Mouse (Mus musculus) liver, embryonic 12.5 days (tissue): ENCODE data around the gene Clcn3. TPM values are rescaled to one million over a fixed set of nuclear protein-coding genes. Genes with fewer than 3 reads are reported as not detected.
A peak's percentile ranks its signal among the peaks of the same experiment; 100 is the strongest.
"Not testable (repeated sequence)": the region's sequence is repeated elsewhere in the genome, so short reads cannot be mapped to it uniquely, and the experiment has no call there.

Experiments used
- ATAC-seq: fragments of 200-750 bp; cut with Nextera tagmentation; 2 replicates; pipeline ENCODE4 v1.8.0; 2017; ENCODE audit warnings: moderate number of reproducible peaks, mild to moderate bottlenecking, moderate library complexity
- H3K27ac ChIP-seq: fragments of 300-500 bp; sonication (generic); 2 replicates; pipeline ENCODE4 v1.5.1; 2016; ENCODE audit warnings: mild to moderate bottlenecking
- H3K27me3 ChIP-seq: fragments of 300-500 bp; sonication (generic); replicated peaks from 2 replicates; pipeline ENCODE4 v1.6.1; 2016; ENCODE audit warnings: mild to moderate bottlenecking, moderate library complexity
- H3K36me3 ChIP-seq: fragments of 300-500 bp; sonication (generic); 2 replicates; pipeline ENCODE4 v1.6.1; 2016; ENCODE audit warnings: mild to moderate bottlenecking, moderate library complexity
- H3K4me1 ChIP-seq: fragments of 300-500 bp; sonication (generic); 2 replicates; pipeline ENCODE4 v1.6.1; 2016
- H3K4me2 ChIP-seq: fragments of 300-500 bp; sonication (generic); 2 replicates; pipeline ENCODE4 v1.6.1; 2016; ENCODE audit warnings: mild to moderate bottlenecking, moderate library complexity
- H3K4me3 ChIP-seq: fragments of 300-500 bp; sonication (generic); 2 replicates; pipeline ENCODE4 v1.5.1; 2016; ENCODE audit warnings: mild to moderate bottlenecking, moderate library complexity
- H3K9ac ChIP-seq: fragments of 300-500 bp; sonication (generic); 2 replicates; pipeline ENCODE4 v1.6.1; 2016; ENCODE audit warnings: mild to moderate bottlenecking, moderate library complexity
- H3K9me3 ChIP-seq: fragments of 300-500 bp; sonication (generic); replicated peaks from 2 replicates; pipeline ENCODE4 v1.6.1; 2016; ENCODE audit warnings: mild to moderate bottlenecking, moderate library complexity
- WGBS: fragments of 180-500 bp; shearing (Covaris S2); methylation state at CpG from one replicate; pipeline ENCODE4 v1.1.7; 2016; ENCODE audit not compliant: insufficient replicate concordance; 5-methylcytosine and 5-hydroxymethylcytosine counted together
- polyA plus RNA-seq: library from polyadenylated mRNA; unstranded; fragments of >200 nt; fragmentation: Nextera tagmentation; extraction: Ambion mirVana; gene quantifications from 2 replicates; pipeline ENCODE4 v1.2.1, GENCODE M21; 2016

Clcn3 gene
- polyA plus RNA-seq: 43.8 and 44.9 TPM in 2 replicates

DNA sequence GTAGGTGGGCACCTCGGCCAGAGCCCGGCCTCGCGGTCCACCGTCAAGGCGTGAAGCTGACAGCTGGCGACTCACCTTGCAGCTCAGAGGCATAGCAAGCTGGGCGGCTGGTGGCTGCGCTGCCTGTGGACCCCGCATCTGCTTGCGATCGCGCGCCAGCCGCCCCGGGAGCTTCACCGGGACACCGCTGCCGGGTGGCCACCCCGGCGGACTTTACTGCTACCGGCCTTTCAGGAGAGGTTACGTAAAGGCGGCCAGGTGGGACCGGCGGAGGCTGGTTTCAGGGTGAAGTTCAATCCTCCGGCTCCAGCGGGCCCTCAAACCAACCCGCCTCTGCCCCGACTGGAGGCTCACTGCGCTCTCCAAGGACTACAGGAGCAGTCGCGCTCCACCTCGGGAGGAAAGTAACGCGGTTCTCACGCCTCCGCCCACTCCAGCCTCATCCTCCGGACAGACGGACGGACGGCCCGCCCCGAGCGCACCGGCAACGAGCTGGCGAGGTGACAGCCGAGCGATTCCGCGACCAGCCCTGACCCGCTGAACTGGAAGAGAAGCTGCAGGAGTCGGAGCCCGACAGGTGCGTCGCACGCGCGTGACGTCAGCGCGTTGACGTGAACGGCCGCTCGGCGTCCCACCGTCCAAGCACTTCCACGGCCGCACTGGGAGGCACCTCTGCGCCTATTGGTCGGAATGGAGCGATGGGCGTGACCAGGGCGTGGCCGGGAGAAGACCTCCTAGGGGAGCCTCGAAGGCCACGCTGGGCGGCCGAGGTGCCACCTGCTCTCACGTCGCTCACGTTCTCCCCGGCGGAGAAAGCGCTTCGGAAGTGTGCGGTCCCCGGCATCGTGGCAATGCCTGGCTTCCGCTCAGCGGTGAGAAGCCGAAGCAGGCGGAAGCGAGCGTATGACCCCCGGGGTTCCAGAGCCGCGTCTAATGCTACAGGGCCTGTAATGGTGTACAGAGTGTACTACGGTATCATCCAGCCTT, at the start of gene Clcn3:
Clcn3 (minus strand) TSS at position 600 of the 987 bp plus-strand sequence.
- ATAC-seq: peak; percentile 99

DNA sequence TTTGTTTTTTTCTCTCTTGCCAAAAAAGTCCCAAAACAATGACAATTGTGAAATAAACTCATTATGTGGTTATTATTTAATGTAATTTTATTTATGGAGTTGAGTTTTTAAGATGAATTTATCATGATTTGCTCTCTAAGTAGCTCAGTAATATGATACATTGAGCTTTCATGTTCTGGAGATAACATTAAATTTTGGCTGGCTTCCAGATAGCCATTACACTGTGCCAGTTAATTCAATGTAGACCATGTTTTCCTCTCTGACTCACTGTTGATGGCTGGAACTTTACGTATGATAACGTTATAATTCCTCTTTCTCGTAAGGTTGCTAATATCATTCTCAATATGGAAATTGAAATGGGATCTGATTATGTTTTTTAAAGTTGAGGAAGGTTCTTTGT, 13.4 kb upstream of the Clcn3 start:
- H3K4me2 ChIP-seq: no peak overlapping the region
- ATAC-seq: no peak
- peaks cover 20% of the 10 kb centered on the region for H3K4me1 ChIP-seq
- no peak overlapping the region for H3K27ac ChIP-seq
- peaks cover 8% of the 10 kb centered on the region for H3K36me3 ChIP-seq
- 0 out of 2 replicates have a peak, but pooled peaks cover 3% of the 10 kb centered on the region for H3K9me3 ChIP-seq
- H3K27me3 ChIP-seq: no peaks in the 10 kb centered on the region
- WGBS: 73% methylated on average over 3 of the region's 3 CpGs
- no peak overlapping the region for H3K4me3 ChIP-seq
- no peak overlapping the region for H3K9ac ChIP-seq

More for the DNA sequence above, at the start of gene Clcn3:
- Histone ChIP-seq H3K27me3 (no peaks in the 10 kb centered on the region), H3K36me3 (no peaks in the 10 kb centered on the region), H3K9ac (peak within 1 kb of the TSS; percentile 97), H3K27ac (peak within 1 kb of the TSS; percentile 98), H3K4me1 (peaks cover 40% of the 10 kb centered on the region), H3K4me2 (peak within 1 kb of the TSS; percentile 85), H3K4me3 (peak within 1 kb of the TSS; percentile 94), H3K9me3 (no peaks in the 10 kb centered on the region)
- under 1% methylated on average over 101 of the region's 101 CpGs for WGBS

DNA sequence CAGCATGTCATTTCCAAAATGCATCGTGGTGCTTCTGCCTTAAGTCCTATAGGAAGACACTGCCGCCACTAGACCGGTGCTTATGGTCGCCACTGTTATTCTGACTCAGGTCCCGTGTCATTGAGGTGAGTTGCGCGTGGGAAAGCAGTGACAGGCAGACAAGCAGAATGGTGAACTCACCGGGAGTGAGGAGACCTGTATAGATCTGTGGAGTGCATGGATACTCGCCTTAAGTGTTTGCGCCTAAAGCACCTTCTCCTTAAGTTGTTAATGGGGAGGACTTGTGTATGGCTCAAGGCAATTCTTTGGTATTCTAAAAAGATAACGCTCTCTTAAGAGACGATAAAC, 10.5 kb upstream of the Clcn3 start:
- Histone ChIP-seq H3K9ac (peak overlapping the region; percentile 83), H3K4me1 (peaks cover 23% of the 10 kb centered on the region), H3K36me3 (peaks cover 6% of the 10 kb centered on the region), H3K27me3 (no peaks in the 10 kb centered on the region), H3K4me3 (peak overlapping the region; percentile 83), H3K4me2 (peak overlapping the region; percentile 78), H3K27ac (peak overlapping the region; percentile 97), H3K9me3 (0 out of 2 replicates have a peak, but pooled peaks cover 3% of the 10 kb centered on the region)
- peak; percentile 38 for ATAC-seq
- 2% methylated on average over 12 of the region's 12 CpGs for WGBS

DNA sequence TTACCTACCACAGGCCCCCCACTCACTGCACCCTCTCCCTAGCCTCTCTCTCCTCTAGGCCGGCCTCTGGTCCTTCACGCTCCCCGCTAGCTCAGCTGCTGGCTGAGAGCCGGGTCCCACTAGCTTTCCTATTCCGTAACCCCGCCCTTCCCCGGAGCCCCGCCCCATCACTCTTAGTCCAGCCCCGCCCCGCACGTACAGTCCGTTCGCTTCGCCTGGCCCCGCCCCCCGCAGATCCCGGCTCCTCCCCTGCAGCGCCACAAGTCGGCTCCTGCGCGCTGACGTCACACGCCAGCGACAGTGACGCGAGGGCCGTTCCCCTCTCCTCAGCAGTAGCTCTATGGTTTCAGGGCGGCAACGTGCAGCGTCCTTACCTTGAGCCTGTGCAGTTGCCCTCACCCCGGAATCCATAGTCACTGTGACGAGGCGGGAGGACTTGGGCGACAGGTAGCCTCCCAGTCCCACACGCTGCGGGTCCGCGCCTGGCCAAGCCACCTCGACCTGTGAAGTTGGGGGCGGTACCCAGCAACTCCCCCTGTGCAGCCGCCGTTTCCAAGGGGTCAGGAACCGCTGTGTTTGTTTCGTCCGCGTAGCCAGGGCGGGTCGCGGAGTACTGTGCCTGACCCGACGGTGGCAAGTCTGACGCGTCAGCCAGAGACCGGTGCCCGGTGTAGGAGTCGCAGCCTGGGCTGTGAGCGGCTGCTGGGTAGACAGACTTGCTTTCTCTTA, 10.0 kb upstream of the Clcn3 start, which contains the start of gene Nek1:
Nek1 (plus strand) TSS at position 286 of the 729 bp plus-strand sequence.
- H3K9me3 ChIP-seq: 0 out of 2 replicates have a peak, but pooled peaks cover 3% of the 10 kb centered on the region
- peak within 1 kb of the TSS; percentile 97 for H3K27ac ChIP-seq
- under 1% methylated on average over 57 of the region's 57 CpGs for WGBS
- no peaks in the 10 kb centered on the region for H3K27me3 ChIP-seq
- H3K9ac ChIP-seq: peak within 1 kb of the TSS; percentile 83
- ATAC-seq: peak; percentile 93
- peak within 1 kb of the TSS; percentile 83 for H3K4me3 ChIP-seq
- H3K36me3 ChIP-seq: peaks cover 3% of the 10 kb centered on the region
- peaks cover 23% of the 10 kb centered on the region for H3K4me1 ChIP-seq
- peak within 1 kb of the TSS; percentile 78 for H3K4me2 ChIP-seq

DNA sequence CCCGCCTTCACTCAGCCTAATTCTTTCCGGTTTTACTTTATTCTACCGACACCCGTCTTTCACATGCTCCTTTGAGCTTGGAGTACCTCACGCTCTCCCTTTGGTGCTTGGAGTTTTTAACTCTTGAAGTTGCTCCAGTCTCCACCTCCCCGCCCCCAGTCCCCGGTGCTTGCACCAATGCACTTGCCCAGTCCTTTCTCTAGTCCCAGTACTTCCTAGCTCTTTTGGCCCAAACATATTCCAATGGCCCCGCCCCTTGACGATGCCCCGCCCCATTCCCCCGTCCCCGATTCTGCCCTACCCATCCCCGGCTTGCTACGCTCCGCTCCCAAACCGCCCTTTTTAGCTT, 9.4 kb upstream of the Clcn3 start:
- peak overlapping the region; percentile 83 for H3K9ac ChIP-seq
- peak overlapping the region; percentile 78 for H3K4me2 ChIP-seq
- H3K27me3 ChIP-seq: no peaks in the 10 kb centered on the region
- H3K36me3 ChIP-seq: no peaks in the 10 kb centered on the region
- peak overlapping the region; percentile 97 for H3K27ac ChIP-seq
- no peaks in the 10 kb centered on the region for H3K9me3 ChIP-seq
- 2% methylated on average over 16 of the region's 16 CpGs for WGBS
- peaks cover 23% of the 10 kb centered on the region for H3K4me1 ChIP-seq
- peak overlapping the region; percentile 83 for H3K4me3 ChIP-seq
- peak; percentile 84 for ATAC-seq

DNA sequence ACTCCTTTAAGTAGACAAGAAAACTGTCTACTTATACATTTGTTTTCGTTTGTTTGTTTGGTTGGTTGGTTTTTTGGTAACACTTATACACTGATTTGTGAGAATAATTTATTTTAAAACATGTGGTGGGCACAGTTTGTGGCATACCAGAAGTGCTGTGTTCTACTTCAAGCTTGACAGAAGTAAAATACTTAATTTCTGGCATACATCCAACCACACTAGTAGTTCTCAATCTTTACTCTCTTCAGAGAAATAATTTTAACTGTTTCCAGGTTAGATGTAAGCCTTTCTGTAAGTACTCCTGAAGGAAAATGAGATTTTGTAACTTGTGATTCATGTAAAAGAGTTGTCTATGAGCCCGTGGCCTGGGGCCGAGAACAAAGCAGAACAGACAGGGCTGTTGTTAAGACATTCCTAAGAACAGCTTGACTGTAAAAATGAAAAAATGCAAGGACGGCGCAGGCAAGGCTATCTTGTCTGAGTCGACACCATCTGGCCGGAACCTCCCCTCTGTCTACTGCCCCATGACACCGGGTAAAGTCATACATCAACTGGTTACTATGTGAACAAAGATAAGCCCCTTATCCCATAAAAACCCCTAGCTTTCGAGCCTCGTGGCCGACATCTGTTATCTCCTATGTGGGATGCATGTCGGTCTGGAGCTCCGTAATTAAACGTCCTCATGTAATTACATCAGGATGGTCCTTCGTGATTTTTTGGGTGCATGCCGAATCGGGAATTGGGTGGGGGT, 1.3 kb upstream of the Clcn3 start:
- Histone ChIP-seq H3K9ac (peak overlapping the region; percentile 97), H3K4me2 (peak overlapping the region; percentile 85), H3K27ac (peak overlapping the region; percentile 98), H3K4me3 (peak overlapping the region; percentile 94), H3K4me1 (peaks cover 30% of the 10 kb centered on the region)
- ATAC-seq, H3K27me3 ChIP-seq, H3K9me3 ChIP-seq, H3K36me3 ChIP-seq: not testable (repeated sequence)
- WGBS: 75% methylated on average over 17 of the region's 17 CpGs

DNA sequence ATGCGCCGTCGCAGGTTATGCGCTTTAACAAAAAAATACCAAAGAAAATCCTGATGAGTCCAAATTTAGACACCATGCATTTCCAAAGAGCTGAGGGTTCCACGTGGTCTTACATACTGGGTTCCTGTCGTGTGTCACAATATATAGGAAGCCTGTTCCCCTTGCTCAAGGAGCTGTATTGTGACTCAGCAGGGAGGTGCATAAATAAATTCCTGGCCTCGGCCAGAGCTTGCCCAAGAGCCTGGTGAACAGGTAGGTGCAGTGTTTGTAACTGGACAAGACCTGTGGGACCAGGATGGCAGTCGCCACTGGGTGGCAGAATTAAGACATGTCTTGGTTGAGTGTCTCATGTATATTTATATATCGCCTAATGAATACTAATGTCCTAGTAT, 584 bp upstream of the Clcn3 start:
- peak overlapping the region; percentile 94 for H3K4me3 ChIP-seq
- WGBS: 9% methylated on average over 9 of the region's 9 CpGs
- peak overlapping the region; percentile 97 for H3K9ac ChIP-seq
- peak overlapping the region; percentile 85 for H3K4me2 ChIP-seq
- peak overlapping the region; percentile 98 for H3K27ac ChIP-seq
- no peaks in the 10 kb centered on the region for H3K9me3 ChIP-seq
- ATAC-seq: peak; percentile 59
- H3K36me3 ChIP-seq: no peaks in the 10 kb centered on the region
- peaks cover 36% of the 10 kb centered on the region for H3K4me1 ChIP-seq
- H3K27me3 ChIP-seq: no peaks in the 10 kb centered on the region

DNA sequence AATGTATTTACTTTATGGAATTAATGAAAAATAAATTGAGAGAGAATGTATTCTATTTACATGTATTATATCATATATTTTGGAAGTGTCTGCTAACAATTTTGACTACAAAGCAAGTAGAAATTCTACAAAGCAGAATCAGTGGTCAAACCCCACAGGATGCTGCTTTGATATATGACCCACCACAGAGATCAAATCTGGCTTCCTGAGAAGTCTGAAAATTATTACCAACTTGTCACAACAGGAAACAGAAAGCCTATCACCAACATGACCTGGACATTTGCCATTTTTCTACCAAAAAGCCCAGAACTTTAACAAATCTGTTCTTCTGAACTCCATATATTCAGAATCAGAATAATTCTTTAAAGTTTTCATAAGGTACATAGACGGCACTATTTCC, 1.7 kb downstream of the Clcn3 start:
- 37% methylated on average over 1 of the region's 1 CpGs for WGBS
- Histone ChIP-seq H3K9ac (peak overlapping the region; percentile 97), H3K4me3 (peak overlapping the region; percentile 94), H3K4me1 (peaks cover 53% of the 10 kb centered on the region), H3K27ac (0 out of 2 replicates have a peak overlapping the region, but pooled peaks have one; percentile 98), H3K27me3 (no peaks in the 10 kb centered on the region), H3K4me2 (peak overlapping the region; percentile 85), H3K36me3 (no peaks in the 10 kb centered on the region), H3K9me3 (no peaks in the 10 kb centered on the region)
- ATAC-seq: no peak

DNA sequence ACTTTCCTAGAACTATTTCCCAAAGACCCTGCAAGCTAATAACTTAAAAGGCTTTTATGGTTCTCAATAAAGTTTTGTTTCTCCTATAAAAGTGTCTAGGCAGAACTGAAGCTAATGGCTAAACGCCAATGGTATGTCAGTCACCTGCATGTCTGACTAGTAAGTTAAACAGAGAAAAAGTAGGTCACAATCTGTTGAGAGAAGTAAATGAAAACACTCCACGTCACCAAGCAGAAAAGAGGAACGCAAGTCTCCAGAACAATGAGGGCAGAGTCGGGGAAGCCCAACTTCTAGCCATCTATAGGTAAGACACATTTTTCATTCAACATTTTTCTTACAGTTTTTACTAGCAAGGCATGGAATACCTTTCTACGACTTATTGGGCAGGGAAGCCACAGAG, 4.6 kb downstream of the Clcn3 start:
- Histone ChIP-seq H3K36me3 (no peaks in the 10 kb centered on the region), H3K9ac (peak overlapping the region; percentile 31; the same call in 1 of the 2 replicates), H3K4me1 (peaks cover 67% of the 10 kb centered on the region), H3K4me2 (peak overlapping the region; percentile 45), H3K9me3 (no peaks in the 10 kb centered on the region), H3K4me3 (no peak overlapping the region), H3K27me3 (no peaks in the 10 kb centered on the region), H3K27ac (peak overlapping the region; percentile 56)
- ATAC-seq: no peak
- 63% methylated on average over 5 of the region's 5 CpGs for WGBS

DNA sequence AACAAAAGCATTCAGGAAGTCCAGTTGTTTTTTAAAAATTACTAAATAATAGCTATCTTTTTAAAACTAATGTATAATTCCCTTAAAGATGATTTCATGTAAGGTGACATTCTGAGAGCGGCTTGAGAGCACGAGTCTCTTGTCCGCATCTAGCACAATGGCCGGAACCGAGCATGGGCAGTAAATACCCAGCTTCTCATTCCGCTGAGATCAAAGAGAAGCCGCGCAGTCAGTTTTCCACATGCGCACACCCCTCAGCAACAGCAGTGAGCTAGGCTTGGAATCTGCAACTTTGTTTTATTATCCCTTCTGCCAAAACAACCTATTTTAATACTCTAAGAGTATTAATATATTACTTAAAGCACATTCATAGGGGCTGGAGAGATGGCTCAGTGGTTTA, 6.3 kb downstream of the Clcn3 start:
- H3K4me1 ChIP-seq: peaks cover 84% of the 10 kb centered on the region
- ATAC-seq: no peak
- H3K36me3 ChIP-seq: no peaks in the 10 kb centered on the region
- H3K9ac ChIP-seq: peak overlapping the region; percentile 23; the same call in 1 of the 2 replicates
- WGBS: 77% methylated on average over 9 of the region's 9 CpGs
- peak overlapping the region; percentile 69 for H3K4me2 ChIP-seq
- H3K27me3 ChIP-seq: no peaks in the 10 kb centered on the region
- no peaks in the 10 kb centered on the region for H3K9me3 ChIP-seq
- peak overlapping the region; percentile 79 for H3K27ac ChIP-seq
- peak overlapping the region; percentile 13 for H3K4me3 ChIP-seq

DNA sequence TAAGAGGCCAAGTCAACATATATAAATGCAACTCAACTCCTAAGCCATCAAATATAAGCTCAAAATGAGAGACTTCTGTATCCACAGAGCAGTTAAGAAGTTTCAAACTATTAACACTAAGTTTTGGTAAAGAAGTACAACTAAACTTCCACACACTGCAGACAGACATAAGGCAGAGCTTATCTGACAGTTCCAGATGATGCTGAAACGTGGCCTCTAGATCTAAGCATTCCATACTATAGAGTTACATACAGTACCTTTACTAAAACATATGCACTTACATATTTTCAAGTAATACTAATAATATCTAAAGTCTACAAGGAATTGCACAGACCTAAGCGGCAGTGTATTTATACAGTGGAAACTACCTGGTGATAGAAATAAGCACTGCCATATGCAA, 8.3 kb downstream of the Clcn3 start:
- H3K4me1 ChIP-seq: peaks cover 83% of the 10 kb centered on the region
- peak overlapping the region; percentile 59 for H3K9ac ChIP-seq
- no peaks in the 10 kb centered on the region for H3K9me3 ChIP-seq
- ATAC-seq: peak; percentile 86
- 26% methylated on average over 2 of the region's 2 CpGs for WGBS
- no peaks in the 10 kb centered on the region for H3K27me3 ChIP-seq
- H3K27ac ChIP-seq: peak overlapping the region; percentile 91
- H3K4me2 ChIP-seq: peak overlapping the region; percentile 67
- no peaks in the 10 kb centered on the region for H3K36me3 ChIP-seq
- peak overlapping the region; percentile 37 for H3K4me3 ChIP-seq
